Mouse (Mus musculus) ES-E14 (cell line): ENCODE results near the gene Itga9. TPM values are rescaled to one million over a fixed set of nuclear protein-coding genes. Genes with fewer than 3 reads are reported as not detected.

Experiments used
- DNase-seq: peaks from one replicate; pipeline ENCODE4 v3.0.0-alpha.2; 2013; ENCODE audit warnings: low read depth, low spot score
- H3K27ac ChIP-seq: 2 replicates; pipeline ENCODE4 v1.5.1; 2012; ENCODE audit warnings: low read depth, mild to moderate bottlenecking, low read length, moderate library complexity, mixed read lengths; ENCODE audit not compliant: poor library complexity, insufficient read depth, severe bottlenecking
- H3K36me3 ChIP-seq: 2 replicates; pipeline ENCODE4 v1.6.1; 2012; ENCODE audit warnings: mild to moderate bottlenecking, low read length, moderate library complexity, mixed read lengths; ENCODE audit not compliant: control insufficient read depth, poor library complexity, insufficient read depth, severe bottlenecking
- H3K4me1 ChIP-seq, 2 experiments: fragments of 150-350 bp in 1 of 2; sonication (generic) in 1 of 2; 2 replicates each; pipeline ENCODE4 v1.6.1; 2012; ENCODE audit warnings: low read length in 2 of 2, mild to moderate bottlenecking in 1 of 2, mixed read lengths in 1 of 2; ENCODE audit not compliant: control insufficient read depth in 2 of 2, insufficient read depth in 2 of 2, poor library complexity in 1 of 2
- H3K4me3 ChIP-seq, 2 experiments: fragments of 150-350 bp in 1 of 2; sonication (generic) in 1 of 2; 2 replicates each; pipeline ENCODE4 v1.5.1; 2012; ENCODE audit warnings: low read length in 2 of 2, low read depth in 1 of 2, mild to moderate bottlenecking in 1 of 2, mixed read lengths in 1 of 2; ENCODE audit not compliant: insufficient read depth in 1 of 2, poor library complexity in 1 of 2, severe bottlenecking in 1 of 2
- H3K9ac ChIP-seq: 2 replicates; pipeline ENCODE4 v1.6.1; 2012; ENCODE audit warnings: low read depth, mild to moderate bottlenecking, low read length, mixed read lengths; ENCODE audit not compliant: poor library complexity, insufficient read depth, severe bottlenecking
- H3K9me3 ChIP-seq: fragments of 150-350 bp; sonication (generic); 2 replicates; pipeline ENCODE4 v1.6.1; 2012; ENCODE audit warnings: low read depth, mild to moderate bottlenecking, low read length; ENCODE audit not compliant: control insufficient read depth, insufficient read depth
- CHD2 ChIP-seq: IDR thresholded peaks from 2 replicates; pipeline ENCODE4 v1.6.1; 2014; ENCODE audit warnings: mild to moderate bottlenecking, low read depth, low read length, inconsistent platforms
- HCFC1 ChIP-seq: IDR thresholded peaks from 2 replicates; pipeline ENCODE4 v1.6.1; 2012; ENCODE audit warnings: low read length, inconsistent platforms, borderline replicate concordance; ENCODE audit not compliant: insufficient read depth
- MAFK ChIP-seq: IDR thresholded peaks from 2 replicates; pipeline ENCODE4 v1.6.1; 2014; ENCODE audit warnings: mild to moderate bottlenecking, low read depth, low read length, inconsistent platforms; ENCODE audit not compliant: insufficient read depth
- ZC3H11A ChIP-seq: IDR thresholded peaks from 2 replicates; pipeline ENCODE4 v1.6.1; 2012; ENCODE audit warnings: low read depth, mild to moderate bottlenecking, inconsistent platforms, low read length, borderline replicate concordance
- ZNF384 ChIP-seq: IDR thresholded peaks from 2 replicates; pipeline ENCODE4 v1.6.1; 2012; ENCODE audit warnings: low read depth, low read length, inconsistent platforms
- in situ Hi-C, 2 experiments: fragments of 600-800 bp; cut with MboI; formaldehyde crosslinking; loops; one replicate each; pipeline ENCODE4 v1.15.1; 2025; ENCODE audit warnings: low sequenced_read_pairs in 2 of 2, inconsistent platforms in 1 of 2; ENCODE audit not compliant: unreplicated experiment in 2 of 2
- total RNA-seq: library from RNA; depleted of rRNA; stranded (reverse); fragments of 300-350 nt; gene quantifications from 2 replicates; pipeline ENCODE4 v1.2.3, GENCODE M21; 2012

Gene Itga9
- total RNA-seq, 1 experiment: 19.7 TPM

- in situ Hi-C loops: no loop called here
- Histone ChIP-seq H3K9ac (no peak overlapping the region), H3K9me3 (no peaks in the 10 kb centered on the region), H3K27ac (no peak overlapping the region), H3K4me3 (no peak overlapping the region), H3K4me1 (no peaks in the 10 kb centered on the region; a peak in 1 of 4 replicates), H3K36me3 (no peaks in the 10 kb centered on the region; the same call in 1 of the 2 replicates)
- TF ChIP-seq MAFK (no peak), CHD2 (no peak), HCFC1 (no peak), ZNF384 (no peak), ZC3H11A (no peak)
- DNase-seq: no peak
Measured at GRCm38 (mm10) chr9:118701791-118702190, 95.3 kb downstream of the Itga9 start.

- DNase-seq: peak; percentile 8
- in situ Hi-C loops: no loop called here
- Histone ChIP-seq H3K4me3 (no peak overlapping the region), H3K4me1 (no peaks in the 10 kb centered on the region; a peak in 1 of 4 replicates), H3K27ac (no peak overlapping the region), H3K9ac (no peak overlapping the region), H3K36me3 (no peaks in the 10 kb centered on the region; the same call in 1 of the 2 replicates), H3K9me3 (no peaks in the 10 kb centered on the region)
- TF ChIP-seq ZNF384 (no peak), MAFK (no peak), CHD2 (no peak), HCFC1 (no peak), ZC3H11A (no peak)
Measured at GRCm38 (mm10) chr9:118703146-118703545, 96.7 kb downstream of the Itga9 start.

- in situ Hi-C loops: no loop called here
- TF ChIP-seq MAFK (no peak), ZNF384 (no peak)
Measured at GRCm38 (mm10) chr9:118705381-118706074, 99.0 kb downstream of the Itga9 start.

GRCm38 (mm10) chr9:118706176-118706975 is 99.9 kb downstream of the Itga9 start:
- Histone ChIP-seq H3K9ac (no peak overlapping the region), H3K9me3 (no peaks in the 10 kb centered on the region), H3K4me1 (no peaks in the 10 kb centered on the region), H3K27ac (no peak overlapping the region), H3K36me3 (no peaks in the 10 kb centered on the region), H3K4me3 (no peak overlapping the region)
- no peak for TF ChIP-seq CHD2
- TF ChIP-seq ZC3H11A: no peak
- no peak for TF ChIP-seq HCFC1
- in situ Hi-C loops: no loop called here
- DNase-seq: no peak

More at GRCm38 (mm10) chr9:118705381-118706074, 99.0 kb downstream of the Itga9 start:
- Histone ChIP-seq H3K4me1 (no peaks in the 10 kb centered on the region; a peak in 1 of 4 replicates), H3K4me3 (no peak overlapping the region), H3K9me3 (no peaks in the 10 kb centered on the region), H3K27ac (no peak overlapping the region), H3K36me3 (no peaks in the 10 kb centered on the region; the same call in 1 of the 2 replicates), H3K9ac (no peak overlapping the region)
- peak; percentile 68 for DNase-seq
